Mouse (Mus musculus): Measurements from ENCODE around the gene Srl. TPM values are rescaled to one million over a fixed set of nuclear protein-coding genes. Genes with fewer than 3 reads are reported as not detected.

The Srl gene
- polyA plus RNA-seq, 1 experiment, result 12.1 TPM

GRCm38 (mm10) chr16:4455693-4456092 is 85.9 kb downstream of the Srl start:
- TF ChIP-seq CTCF (IDR thresholded peaks at IDR 0.05; ENCODE audit: borderline replicate concordance, control insufficient read depth, extremely low read depth, insufficient read depth, low read length, poor library complexity) (no peak), POLR2A (IDR thresholded peaks at IDR 0.05; ENCODE audit: control insufficient read depth, extremely low read depth, insufficient read depth, low read length, poor library complexity) (no peak)
- Histone ChIP-seq H3K27ac (ENCODE audit: control insufficient read depth, insufficient read depth, low read length) (no peak overlapping the region), H3K27me3 (ENCODE audit: control insufficient read depth, insufficient read depth, low read length) (no peaks in the 10 kb centered on the region), H3K4me3 (ENCODE audit: control insufficient read depth, insufficient read depth, low read length) (no peak overlapping the region), H3K4me1 (replicated peaks; ENCODE audit: control insufficient read depth, insufficient read depth, low read length) (no peaks in the 10 kb centered on the region), H3K36me3 (ENCODE audit: control insufficient read depth, insufficient read depth, low read length) (no peaks in the 10 kb centered on the region)
- no peak for DNase-seq
- 56% methylated on average over 4 of the region's 4 CpGs for WGBS

GRCm38 (mm10) chr16:4454563-4454962 is 87.1 kb downstream of the Srl start:
- Histone ChIP-seq H3K27ac (ENCODE audit: control insufficient read depth, insufficient read depth, low read length) (no peak overlapping the region), H3K36me3 (ENCODE audit: control insufficient read depth, insufficient read depth, low read length) (no peaks in the 10 kb centered on the region), H3K4me1 (replicated peaks; ENCODE audit: control insufficient read depth, insufficient read depth, low read length) (no peaks in the 10 kb centered on the region), H3K4me3 (ENCODE audit: control insufficient read depth, insufficient read depth, low read length) (no peak overlapping the region), H3K27me3 (ENCODE audit: control insufficient read depth, insufficient read depth, low read length) (no peaks in the 10 kb centered on the region)
- no peak for DNase-seq
- TF ChIP-seq CTCF (IDR thresholded peaks at IDR 0.05; ENCODE audit: borderline replicate concordance, control insufficient read depth, extremely low read depth, insufficient read depth, low read length, poor library complexity) (no peak), POLR2A (IDR thresholded peaks at IDR 0.05; ENCODE audit: control insufficient read depth, extremely low read depth, insufficient read depth, low read length, poor library complexity) (no peak)
- 88% methylated on average over 7 of the region's 7 CpGs for WGBS

- no peaks in the 10 kb centered on the region for H3K27me3 ChIP-seq (ENCODE audit: control insufficient read depth, insufficient read depth, low read length)
- H3K4me1 ChIP-seq (replicated peaks; ENCODE audit: control insufficient read depth, insufficient read depth, low read length), result no peaks in the 10 kb centered on the region
- no peaks in the 10 kb centered on the region for H3K36me3 ChIP-seq (ENCODE audit: control insufficient read depth, insufficient read depth, low read length)
- no peak overlapping the region for H3K27ac ChIP-seq (ENCODE audit: control insufficient read depth, insufficient read depth, low read length)
- 96% methylated on average over 6 of the region's 6 CpGs for WGBS
- H3K4me3 ChIP-seq (ENCODE audit: control insufficient read depth, insufficient read depth, low read length), result no peak overlapping the region
- DNase-seq, result no peak
- TF ChIP-seq POLR2A (IDR thresholded peaks at IDR 0.05; ENCODE audit: control insufficient read depth, extremely low read depth, insufficient read depth, low read length, poor library complexity) (no peak), CTCF (IDR thresholded peaks at IDR 0.05; ENCODE audit: borderline replicate concordance, control insufficient read depth, extremely low read depth, insufficient read depth, low read length, poor library complexity) (no peak)
Measured at GRCm38 (mm10) chr16:4449418-4449817, 92.2 kb downstream of the Srl start.

- DNase-seq, result no peak
Measured at GRCm38 (mm10) chr16:4448235-4448634, 93.4 kb downstream of the Srl start.

GRCm38 (mm10) chr16:4446395-4446794 is 95.2 kb downstream of the Srl start:
- H3K27me3 ChIP-seq (ENCODE audit: control insufficient read depth, insufficient read depth, low read length), result no peaks in the 10 kb centered on the region
- no peak overlapping the region for H3K27ac ChIP-seq (ENCODE audit: control insufficient read depth, insufficient read depth, low read length)
- H3K4me3 ChIP-seq (ENCODE audit: control insufficient read depth, insufficient read depth, low read length), result no peak overlapping the region
- no peaks in the 10 kb centered on the region for H3K36me3 ChIP-seq (ENCODE audit: control insufficient read depth, insufficient read depth, low read length)
- TF ChIP-seq CTCF (IDR thresholded peaks at IDR 0.05; ENCODE audit: borderline replicate concordance, control insufficient read depth, extremely low read depth, insufficient read depth, low read length, poor library complexity), result no peak
- TF ChIP-seq POLR2A (IDR thresholded peaks at IDR 0.05; ENCODE audit: control insufficient read depth, extremely low read depth, insufficient read depth, low read length, poor library complexity), result no peak
- no peaks in the 10 kb centered on the region for H3K4me1 ChIP-seq (replicated peaks; ENCODE audit: control insufficient read depth, insufficient read depth, low read length)
- DNase-seq, result no peak
- WGBS, result 66% methylated on average over 4 of the region's 4 CpGs

More at GRCm38 (mm10) chr16:4448235-4448634, 93.4 kb downstream of the Srl start:
- WGBS, result 45% methylated on average over 9 of the region's 9 CpGs
- no peak overlapping the region for H3K4me3 ChIP-seq (ENCODE audit: control insufficient read depth, insufficient read depth, low read length)
- no peaks in the 10 kb centered on the region for H3K36me3 ChIP-seq (ENCODE audit: control insufficient read depth, insufficient read depth, low read length)
- no peaks in the 10 kb centered on the region for H3K27me3 ChIP-seq (ENCODE audit: control insufficient read depth, insufficient read depth, low read length)
- H3K4me1 ChIP-seq (replicated peaks; ENCODE audit: control insufficient read depth, insufficient read depth, low read length), result no peaks in the 10 kb centered on the region
- H3K27ac ChIP-seq (ENCODE audit: control insufficient read depth, insufficient read depth, low read length), result no peak overlapping the region
- TF ChIP-seq CTCF (IDR thresholded peaks at IDR 0.05; ENCODE audit: borderline replicate concordance, control insufficient read depth, extremely low read depth, insufficient read depth, low read length, poor library complexity) (no peak), POLR2A (IDR thresholded peaks at IDR 0.05; ENCODE audit: control insufficient read depth, extremely low read depth, insufficient read depth, low read length, poor library complexity) (no peak)

- no peaks in the 10 kb centered on the region for H3K36me3 ChIP-seq (ENCODE audit: control insufficient read depth, insufficient read depth, low read length)
- H3K4me3 ChIP-seq (ENCODE audit: control insufficient read depth, insufficient read depth, low read length), result no peak overlapping the region
- no peak for DNase-seq
- H3K27ac ChIP-seq (ENCODE audit: control insufficient read depth, insufficient read depth, low read length), result no peak overlapping the region
- peaks cover 3% of the 10 kb centered on the region for H3K4me1 ChIP-seq (replicated peaks; ENCODE audit: control insufficient read depth, insufficient read depth, low read length)
- TF ChIP-seq POLR2A (IDR thresholded peaks at IDR 0.05; ENCODE audit: control insufficient read depth, extremely low read depth, insufficient read depth, low read length, poor library complexity), result no peak
- TF ChIP-seq CTCF (IDR thresholded peaks at IDR 0.05; ENCODE audit: borderline replicate concordance, control insufficient read depth, extremely low read depth, insufficient read depth, low read length, poor library complexity), result no peak
- no peaks in the 10 kb centered on the region for H3K27me3 ChIP-seq (ENCODE audit: control insufficient read depth, insufficient read depth, low read length)
- 91% methylated on average over 1 of the region's 1 CpGs for WGBS
Measured at GRCm38 (mm10) chr16:4444378-4444777, 97.2 kb downstream of the Srl start.
